Mouse (Mus musculus) myocyte (in vitro differentiated cells): Measurements from ENCODE around the gene Taar8b.
"Not testable (repeated sequence)": the region's sequence is repeated elsewhere in the genome, so short reads cannot be mapped to it uniquely, and the experiment has no call there.

Experiments used
- CEBPB ChIP-seq: IDR thresholded peaks from 2 replicates; pipeline ENCODE4 v1.6.1; 2011; ENCODE audit warnings: mild to moderate bottlenecking, moderate library complexity; ENCODE audit not compliant: poor library complexity, insufficient read depth, severe bottlenecking
- E2F4 ChIP-seq: IDR thresholded peaks from one replicate; pipeline ENCODE4 v1.6.1; 2011; ENCODE audit warnings: mild to moderate bottlenecking, control low read depth, moderate library complexity; ENCODE audit not compliant: insufficient read depth
- MAX ChIP-seq: IDR thresholded peaks from one replicate; pipeline ENCODE4 v1.6.1; 2011; ENCODE audit warnings: low read depth, mild to moderate bottlenecking, control low read depth
- MYOD1 ChIP-seq, 3 experiments: IDR thresholded peaks; one replicate each; pipeline ENCODE4 v1.6.1; 2011; ENCODE audit warnings: control low read depth in 2 of 3, low read depth in 2 of 3, mild to moderate bottlenecking in 2 of 3, moderate library complexity in 1 of 3; ENCODE audit not compliant: insufficient read length in 2 of 3, control insufficient read depth in 1 of 3
- POLR2A ChIP-seq: IDR thresholded peaks from one replicate; pipeline ENCODE4 v1.6.1; 2011; ENCODE audit warnings: low read depth, mild to moderate bottlenecking, control low read depth, moderate library complexity; ENCODE audit not compliant: insufficient read length
- POLR2AphosphoS2 ChIP-seq: IDR thresholded peaks from one replicate; pipeline ENCODE4 v1.6.1; 2011; ENCODE audit warnings: low read depth, control low read depth; ENCODE audit not compliant: insufficient read length
- REST ChIP-seq: IDR thresholded peaks from one replicate; pipeline ENCODE4 v1.6.1; 2011; ENCODE audit warnings: mild to moderate bottlenecking, control low read depth, moderate library complexity; ENCODE audit not compliant: insufficient read depth, insufficient read length
- TCF3 ChIP-seq: IDR thresholded peaks from one replicate; pipeline ENCODE4 v1.6.1; 2011; ENCODE audit warnings: low read depth, control low read depth; ENCODE audit not compliant: insufficient read length
- USF1 ChIP-seq: IDR thresholded peaks from one replicate; pipeline ENCODE4 v1.6.1; 2011; ENCODE audit warnings: low read depth, mild to moderate bottlenecking, control low read depth, moderate library complexity

GRCm38 (mm10) chr10:24101812-24102211 is 9.7 kb upstream of the Taar8b start, which contains the start of gene Taar8c:
- not testable (repeated sequence) for TF ChIP-seq TCF3; CEBPB; POLR2A; REST; USF1; MYOD1 (IDR thresholded peaks at IDR 0.05; ENCODE audit: control insufficient read depth in 1 of 3, insufficient read length in 2 of 3, low read depth in 2 of 3); MAX; POLR2AphosphoS2; E2F4
